Mouse (Mus musculus) spleen, adult 2 months (tissue): ENCODE results near the gene Snorc. TPM values are rescaled to one million over a fixed set of nuclear protein-coding genes. Genes with fewer than 3 reads are reported as not detected.

Source experiments
- DNase-seq, 2 experiments: peaks; one replicate each; pipeline versions ENCODE4 v3.0.0 to v3.0.0-alpha.2; 2012 to 2021; ENCODE audit warnings: low spot score in 2 of 2, low read depth in 1 of 2
- H3K27ac ChIP-seq: fragments of 200-500 bp; 2 replicates; pipeline ENCODE4 v1.5.1; 2012; ENCODE audit warnings: low read length, inconsistent platforms; ENCODE audit not compliant: insufficient read depth
- H3K27me3 ChIP-seq: fragments of 200-500 bp; 2 replicates; pipeline ENCODE4 v1.6.1; 2012; ENCODE audit warnings: mild to moderate bottlenecking, moderate library complexity, low read length, inconsistent platforms; ENCODE audit not compliant: control insufficient read depth, insufficient read depth
- H3K36me3 ChIP-seq: fragments of 200-500 bp; 2 replicates; pipeline ENCODE4 v1.6.1; 2012; ENCODE audit warnings: mild to moderate bottlenecking, low read length, inconsistent platforms; ENCODE audit not compliant: control insufficient read depth, insufficient read depth
- H3K4me1 ChIP-seq: fragments of 200-500 bp; 2 replicates; pipeline ENCODE4 v1.6.1; 2011; ENCODE audit warnings: inconsistent platforms; ENCODE audit not compliant: control insufficient read depth, insufficient read depth, insufficient read length
- H3K4me3 ChIP-seq: fragments of 200-500 bp; 2 replicates; pipeline ENCODE4 v1.5.1; 2011; ENCODE audit warnings: mild to moderate bottlenecking, inconsistent platforms; ENCODE audit not compliant: insufficient read depth, insufficient read length; ENCODE audit errors: extremely low read depth
- CTCF ChIP-seq: fragments of 200-500 bp; IDR thresholded peaks from 2 replicates; pipeline ENCODE4 v1.5.1; 2011; ENCODE audit warnings: mild to moderate bottlenecking, inconsistent platforms; ENCODE audit not compliant: insufficient read depth, insufficient read length, insufficient replicate concordance; ENCODE audit errors: extremely low read depth
- POLR2A ChIP-seq: fragments of 200-500 bp; IDR thresholded peaks from 2 replicates; pipeline ENCODE4 v1.6.1; 2011; ENCODE audit warnings: low read depth, low read length, inconsistent platforms
- WGBS: fragments of 180-500 bp; shearing (Covaris S2); methylation state at CpG from one replicate; pipeline ENCODE4 v1.1.7; 2018; 5-methylcytosine and 5-hydroxymethylcytosine counted together
- polyA plus RNA-seq: library from polyadenylated mRNA; depleted of rRNA; stranded (reverse); fragments of >200 nt; gene quantifications from 2 replicates; pipeline ENCODE4 v1.2.3, GENCODE M21; 2012; rRNA removed

The Snorc gene
- polyA plus RNA-seq, 1 experiment: not detected

DNA sequence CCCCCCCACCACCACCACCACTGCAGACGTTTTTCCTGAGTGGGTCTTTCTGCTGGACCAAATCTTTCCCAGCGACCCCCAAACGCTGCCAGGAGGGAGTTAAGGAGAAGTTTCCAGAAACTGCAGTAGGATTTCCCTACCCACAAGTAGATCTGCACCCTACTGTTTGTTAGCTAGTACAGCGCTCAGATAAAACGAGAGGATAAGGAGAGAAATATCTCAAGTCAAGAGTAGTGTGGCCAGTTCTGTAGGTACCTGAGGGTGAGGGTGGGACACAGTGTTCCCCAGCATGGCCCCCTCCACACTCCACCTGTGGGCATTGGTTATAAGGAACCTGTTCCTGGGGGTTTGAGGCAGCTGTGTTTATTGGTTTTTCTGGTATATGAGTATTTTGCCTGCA is 40.8 kb downstream of the Snorc start:
- peaks cover 15% of the 10 kb centered on the region for H3K27me3 ChIP-seq
- H3K36me3 ChIP-seq: no peaks in the 10 kb centered on the region
- no peak for DNase-seq
- no peak overlapping the region for H3K4me3 ChIP-seq
- H3K27ac ChIP-seq: no peak overlapping the region
- TF ChIP-seq POLR2A (no peak), CTCF (no peak)
- peaks cover 3% of the 10 kb centered on the region; the same call in 1 of the 2 replicates for H3K4me1 ChIP-seq
- WGBS: 13% methylated on average over 5 of the region's 5 CpGs

GRCm38 (mm10) chr1:87520467-87520866 is 50.4 kb downstream of the Snorc start:
- TF ChIP-seq POLR2A: no peak
- H3K27ac ChIP-seq: no peak overlapping the region
- DNase-seq: no peak
- no peaks in the 10 kb centered on the region for H3K36me3 ChIP-seq
- no peaks in the 10 kb centered on the region for H3K27me3 ChIP-seq
- H3K4me3 ChIP-seq: no peak overlapping the region
- no peaks in the 10 kb centered on the region for H3K4me1 ChIP-seq

DNA sequence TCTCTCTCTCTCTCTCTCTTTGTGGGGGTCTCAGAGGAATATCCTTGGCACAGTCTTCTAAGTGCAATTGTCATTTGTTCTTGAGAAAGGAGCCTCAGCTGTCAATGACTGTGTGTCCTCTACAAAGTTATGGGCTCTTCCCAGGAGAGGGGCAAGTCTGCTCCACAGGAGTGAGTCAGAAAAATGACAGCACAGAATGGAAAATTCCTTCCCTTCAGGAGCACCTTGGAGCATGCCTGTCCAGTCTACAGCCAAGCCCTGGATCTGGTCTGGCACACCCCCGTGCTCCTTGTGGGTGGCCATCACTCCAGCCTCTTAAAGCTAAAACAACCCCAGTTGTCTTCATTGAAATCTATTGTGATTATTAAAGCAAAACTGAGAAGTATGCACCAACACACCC is 51.5 kb downstream of the Snorc start:
- Histone ChIP-seq H3K27me3 (no peaks in the 10 kb centered on the region), H3K4me1 (no peaks in the 10 kb centered on the region), H3K27ac (no peak overlapping the region), H3K4me3 (no peak overlapping the region), H3K36me3 (no peaks in the 10 kb centered on the region)
- no peak for TF ChIP-seq POLR2A
- TF ChIP-seq CTCF: no peak
- DNase-seq: no peak
- 82% methylated on average over 1 of the region's 1 CpGs for WGBS

DNA sequence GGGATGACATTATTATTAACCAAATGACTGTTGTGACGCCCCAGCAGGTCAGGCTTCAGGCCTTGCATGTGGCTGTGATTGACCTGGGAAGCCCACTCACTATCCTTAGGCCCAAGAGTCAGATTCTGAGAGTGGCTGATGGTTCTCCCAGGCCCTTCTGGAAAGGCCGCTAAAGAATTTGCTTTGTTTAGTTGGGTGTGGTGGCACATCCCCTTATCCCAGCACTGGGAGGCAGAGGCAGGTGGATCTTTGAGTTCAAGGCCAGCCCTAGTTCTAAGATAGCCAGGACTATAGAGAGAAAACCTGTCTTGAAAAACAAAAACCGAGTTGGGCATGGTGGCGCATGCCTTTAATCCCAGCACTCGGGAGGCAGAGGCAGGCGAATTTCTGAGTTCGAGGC is 55.0 kb downstream of the Snorc start:
- Histone ChIP-seq H3K4me3 (no peak overlapping the region), H3K27ac (no peak overlapping the region), H3K4me1 (no peaks in the 10 kb centered on the region), H3K36me3 (no peaks in the 10 kb centered on the region), H3K27me3 (no peaks in the 10 kb centered on the region)
- no peak for DNase-seq
- TF ChIP-seq POLR2A (no peak), CTCF (no peak)
- 92% methylated on average over 7 of the region's 7 CpGs for WGBS

Other genes with a start within 250 kb of the Snorc start
- 26.0 and 28.0 TPM in 2 replicates for gene Efhd1, start 205.9 kb upstream of the Snorc start, polyA plus RNA-seq
- gene Gigyf2, start 143.3 kb upstream of the Snorc start, polyA plus RNA-seq: 22.3 and 22.8 TPM in 2 replicates
- gene Kcnj13, start 75.5 kb upstream of the Snorc start, polyA plus RNA-seq: not detected in 2 replicates
- gene Neu2, start 39.6 kb downstream of the Snorc start, polyA plus RNA-seq: 0.29 and 0.33 TPM in 2 replicates
- 0.09 and 0.22 TPM in 2 replicates for gene Ngef, start 103.6 kb downstream of the Snorc start, polyA plus RNA-seq
- 204 and 282 TPM in 2 replicates for gene Inpp5d, start 150.0 kb downstream of the Snorc start, polyA plus RNA-seq